Mouse (Mus musculus): ENCODE data around the gene Kcnip1.

- no peak for TF ChIP-seq CTCF (IDR thresholded peaks at IDR 0.05; ENCODE audit: low read depth)
- no peak for TF ChIP-seq EP300 (optimal IDR thresholded peaks at IDR 0.05)
These were observed 172.1 kb downstream of the Kcnip1 start for GRCm38 (mm10) chr11:33820876-33821275.

Measured in stomach, postnatal 0 days (tissue).